Mouse (Mus musculus) kidney, embryonic 14.5 days (tissue): Measurements from ENCODE around the gene Scmh1. TPM values are rescaled to one million over a fixed set of nuclear protein-coding genes. Genes with fewer than 3 reads are reported as not detected.

Source experiments
- ATAC-seq: fragments of 200-750 bp; cut with Nextera tagmentation; 2 replicates; pipeline ENCODE4 v1.8.0; 2017; ENCODE audit warnings: moderate number of reproducible peaks, mild to moderate bottlenecking, moderate TSS enrichment, moderate library complexity; ENCODE audit not compliant: low FRiP score, low TSS enrichment
- H3K27ac ChIP-seq: fragments of 300-500 bp; sonication (generic); 2 replicates; pipeline ENCODE4 v1.5.1; 2014; ENCODE audit warnings: low read depth, mild to moderate bottlenecking, low read length, moderate library complexity, mixed read lengths
- H3K27me3 ChIP-seq: fragments of 300-500 bp; sonication (generic); 2 replicates; pipeline ENCODE4 v1.6.1; 2014; ENCODE audit warnings: mild to moderate bottlenecking, low read length; ENCODE audit not compliant: control insufficient read depth, insufficient read depth
- H3K36me3 ChIP-seq: fragments of 300-500 bp; sonication (generic); 2 replicates; pipeline ENCODE4 v1.6.1; 2014; ENCODE audit warnings: low read length, mixed read lengths; ENCODE audit not compliant: control insufficient read depth, insufficient read depth
- H3K4me1 ChIP-seq: fragments of 300-500 bp; sonication (generic); 2 replicates; pipeline ENCODE4 v1.6.1; 2014; ENCODE audit warnings: low read length, mixed read lengths; ENCODE audit not compliant: control insufficient read depth, insufficient read depth
- H3K4me2 ChIP-seq: fragments of 300-500 bp; sonication (generic); replicated peaks from 2 replicates; pipeline ENCODE4 v1.6.1; 2014; ENCODE audit warnings: low read depth, mild to moderate bottlenecking, low read length
- H3K4me3 ChIP-seq: fragments of 300-500 bp; sonication (generic); 2 replicates; pipeline ENCODE4 v1.5.1; 2014; ENCODE audit warnings: mild to moderate bottlenecking, low read length
- H3K9ac ChIP-seq: fragments of 300-500 bp; sonication (generic); 2 replicates; pipeline ENCODE4 v1.6.1; 2014; ENCODE audit warnings: low read depth, mild to moderate bottlenecking, low read length, moderate library complexity
- H3K9me3 ChIP-seq: fragments of 300-500 bp; sonication (generic); 2 replicates; pipeline ENCODE4 v1.6.1; 2016; ENCODE audit warnings: low read length; ENCODE audit not compliant: control insufficient read depth
- WGBS: fragments of 180-500 bp; shearing (Covaris S2); extraction: QIAGEN DNeasy Blood & Tissue Kit; methylation state at CpG from one replicate; pipeline ENCODE4 v1.1.7; 2014; 5-methylcytosine and 5-hydroxymethylcytosine counted together
- polyA plus RNA-seq: library from polyadenylated mRNA; unstranded; fragments of >200 nt; fragmentation: Nextera tagmentation; extraction: Ambion mirVana; gene quantifications from 2 replicates; pipeline ENCODE4 v1.2.1, GENCODE M21; 2014

The Scmh1 gene
- polyA plus RNA-seq, 1 experiment from 2014 or later: 50.0 TPM

DNA sequence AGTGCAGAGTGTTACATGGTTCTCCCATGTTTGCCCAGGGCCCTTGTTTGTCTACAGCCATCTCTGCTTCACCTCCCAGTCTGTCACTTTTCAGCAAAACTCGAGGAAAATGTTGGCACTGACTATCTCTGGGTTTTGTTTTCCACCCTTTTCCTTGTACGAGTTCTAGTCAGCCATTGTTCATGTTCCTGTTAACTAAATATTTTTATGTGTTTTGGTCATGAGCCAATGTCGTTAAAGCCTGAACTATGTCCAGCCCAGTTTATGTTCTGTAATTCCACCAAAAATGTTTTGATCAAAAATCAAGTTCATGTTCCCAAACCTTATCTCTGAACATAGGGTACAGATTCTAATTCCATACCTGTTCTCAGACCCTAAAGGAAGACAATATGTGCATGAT lies 166.6 kb downstream of the Scmh1 start:
- H3K27ac ChIP-seq: no peak overlapping the region
- H3K27me3 ChIP-seq: no peaks in the 10 kb centered on the region
- ATAC-seq: no peak
- no peaks in the 10 kb centered on the region for H3K9me3 ChIP-seq
- H3K9ac ChIP-seq: no peak overlapping the region
- H3K4me2 ChIP-seq: no peak overlapping the region
- peaks cover 23% of the 10 kb centered on the region; the same call in 1 of the 2 replicates for H3K4me1 ChIP-seq
- 62% methylated on average over 3 of the region's 3 CpGs for WGBS
- H3K36me3 ChIP-seq: no peaks in the 10 kb centered on the region; the same call in 1 of the 2 replicates
- no peak overlapping the region for H3K4me3 ChIP-seq

Other genes with a start within 250 kb of the Scmh1 start
- gene Edn2, start 244.1 kb upstream of the Scmh1 start, polyA plus RNA-seq: not detected in 2 replicates
- gene Foxo6, start 117.9 kb upstream of the Scmh1 start, polyA plus RNA-seq: 0.15 and 0.23 TPM in 2 replicates
- gene Slfnl1, start 127.0 kb downstream of the Scmh1 start, polyA plus RNA-seq: not detected in 2 replicates
- 80.5 and 102 TPM in 2 replicates for gene Ctps, start 165.0 kb downstream of the Scmh1 start, polyA plus RNA-seq
- gene Gm8439, start 183.5 kb downstream of the Scmh1 start, polyA plus RNA-seq: not detected in 2 replicates